Mouse (Mus musculus) forebrain, embryonic 14.5 days (tissue): ENCODE results near the gene Brk1. TPM values are rescaled to one million over a fixed set of nuclear protein-coding genes. Genes with fewer than 3 reads are reported as not detected.
A peak's percentile ranks its signal among the peaks of the same experiment; 100 is the strongest.

ENCODE experiments used
- ATAC-seq: fragments of 200-750 bp; cut with Nextera tagmentation; 2 replicates; pipeline ENCODE4 v1.8.0; 2017; ENCODE audit warnings: mild to moderate bottlenecking, moderate library complexity
- DNase-seq: peaks from one replicate; pipeline ENCODE4 v3.0.0-alpha.2; 2015; ENCODE audit warnings: low spot score
- H3K27ac ChIP-seq: fragments of 300-500 bp; sonication (generic); 2 replicates; pipeline ENCODE4 v1.5.1; 2014; ENCODE audit warnings: low read depth, mild to moderate bottlenecking, control low read depth, low read length, moderate library complexity
- H3K27me3 ChIP-seq: fragments of 300-500 bp; sonication (generic); replicated peaks from 2 replicates; pipeline ENCODE4 v1.6.1; 2014; ENCODE audit warnings: low read length, control low read depth, mixed read lengths; ENCODE audit not compliant: control insufficient read depth, insufficient read depth
- H3K36me3 ChIP-seq: fragments of 300-500 bp; sonication (generic); 2 replicates; pipeline ENCODE4 v1.6.1; 2014; ENCODE audit warnings: low read length, control low read depth; ENCODE audit not compliant: control insufficient read depth, insufficient read depth
- H3K4me1 ChIP-seq: fragments of 300-500 bp; sonication (generic); 2 replicates; pipeline ENCODE4 v1.6.1; 2014; ENCODE audit warnings: antibody characterized with exemption, low read length, control low read depth; ENCODE audit not compliant: control insufficient read depth, insufficient read depth
- H3K4me2 ChIP-seq: fragments of 300-500 bp; sonication (generic); 2 replicates; pipeline ENCODE4 v1.6.1; 2014; ENCODE audit warnings: mild to moderate bottlenecking, control low read depth, low read length
- H3K4me3 ChIP-seq: fragments of 300-500 bp; sonication (generic); 2 replicates; pipeline ENCODE4 v1.5.1; 2014; ENCODE audit warnings: low read depth, low read length, control low read depth
- H3K9ac ChIP-seq: fragments of 300-500 bp; sonication (generic); 2 replicates; pipeline ENCODE4 v1.6.1; 2014; ENCODE audit warnings: mild to moderate bottlenecking, low read length, control low read depth, moderate library complexity
- H3K9me3 ChIP-seq: fragments of 300-500 bp; sonication (generic); replicated peaks from 2 replicates; pipeline ENCODE4 v1.6.1; 2016; ENCODE audit warnings: low read length, control low read depth, mixed read lengths; ENCODE audit not compliant: control insufficient read depth
- WGBS: fragments of 180-500 bp; shearing (Covaris S2); extraction: QIAGEN DNeasy Blood & Tissue Kit; methylation state at CpG from one replicate; pipeline ENCODE4 v1.1.7; 2014; 5-methylcytosine and 5-hydroxymethylcytosine counted together
- polyA plus RNA-seq: library from polyadenylated mRNA; unstranded; fragments of >200 nt; fragmentation: Nextera tagmentation; extraction: Ambion mirVana; gene quantifications from 2 replicates; pipeline ENCODE4 v1.2.1, GENCODE M21; 2014

The Brk1 gene
- polyA plus RNA-seq, 1 experiment from 2014 or later = 307 TPM

- Histone ChIP-seq H3K27ac (no peak overlapping the region), H3K4me3 (no peak overlapping the region), H3K4me1 (no peaks in the 10 kb centered on the region), H3K36me3 (peaks cover 55% of the 10 kb centered on the region), H3K9ac (no peak overlapping the region), H3K4me2 (no peak overlapping the region), H3K9me3 (no peaks in the 10 kb centered on the region), H3K27me3 (no peaks in the 10 kb centered on the region)
- DNase-seq = no peak
- ATAC-seq = no peak
- 97% methylated on average over 8 of the region's 8 CpGs for whole genome bisulfite sequencing
These were observed 7.8 kb downstream of the Brk1 start for GRCm38 (mm10) chr6:113612258-113612969.

GRCm38 (mm10) chr6:113614152-113614551, 9.6 kb downstream of the Brk1 start:
- Histone ChIP-seq H3K9ac (no peak overlapping the region), H3K36me3 (peaks cover 59% of the 10 kb centered on the region), H3K27ac (no peak overlapping the region), H3K9me3 (no peaks in the 10 kb centered on the region), H3K4me3 (no peak overlapping the region), H3K27me3 (no peaks in the 10 kb centered on the region), H3K4me2 (no peak overlapping the region), H3K4me1 (no peaks in the 10 kb centered on the region)
- WGBS = 98% methylated on average over 7 of the region's 7 CpGs
- DNase-seq = no peak
- ATAC-seq = no peak

GRCm38 (mm10) chr6:113614997-113615396, 10.4 kb downstream of the Brk1 start:
- DNase-seq = no peak
- Histone ChIP-seq H3K4me3 (no peak overlapping the region), H3K9me3 (no peaks in the 10 kb centered on the region), H3K27ac (no peak overlapping the region), H3K27me3 (no peaks in the 10 kb centered on the region), H3K4me1 (no peaks in the 10 kb centered on the region), H3K9ac (no peak overlapping the region), H3K4me2 (no peak overlapping the region), H3K36me3 (peaks cover 59% of the 10 kb centered on the region)
- no peak for ATAC-seq
- WGBS = 98% methylated on average over 8 of the region's 8 CpGs

- Histone ChIP-seq H3K4me3 (no peak overlapping the region), H3K36me3 (peaks cover 59% of the 10 kb centered on the region)
- 97% methylated on average over 4 of the region's 4 CpGs for WGBS
These were observed 10.9 kb downstream of the Brk1 start for GRCm38 (mm10) chr6:113615489-113615888.

GRCm38 (mm10) chr6:113623386-113623785, 18.8 kb downstream of the Brk1 start:
- Histone ChIP-seq H3K27ac (peak overlapping the region; percentile 74; the same call in 1 of the 2 replicates), H3K9me3 (no peaks in the 10 kb centered on the region), H3K4me1 (peaks cover 13% of the 10 kb centered on the region), H3K9ac (peak overlapping the region; percentile 88; the same call in 1 of the 2 replicates), H3K27me3 (no peaks in the 10 kb centered on the region), H3K36me3 (peaks cover 9% of the 10 kb centered on the region), H3K4me2 (peak overlapping the region; percentile 80), H3K4me3 (peak overlapping the region; percentile 77)
- ATAC-seq (peak; percentile 22; the same call in 1 of the 2 replicates), DNase-seq (no peak)
- WGBS = 71% methylated on average over 5 of the region's 5 CpGs

More at GRCm38 (mm10) chr6:113615489-113615888, 10.9 kb downstream of the Brk1 start:
- no peaks in the 10 kb centered on the region for H3K4me1 ChIP-seq
- H3K9ac ChIP-seq = no peak overlapping the region
- no peak for DNase-seq
- ATAC-seq = no peak
- H3K4me2 ChIP-seq = no peak overlapping the region
- H3K9me3 ChIP-seq = no peaks in the 10 kb centered on the region
- no peaks in the 10 kb centered on the region for H3K27me3 ChIP-seq
- H3K27ac ChIP-seq = no peak overlapping the region

- peak; percentile 86 for DNase-seq
- Histone ChIP-seq H3K4me3 (peak within 1 kb of the TSS; percentile 77), H3K27me3 (no peaks in the 10 kb centered on the region), H3K4me2 (peak within 1 kb of the TSS; percentile 80), H3K36me3 (peaks cover 14% of the 10 kb centered on the region), H3K4me1 (peaks cover 13% of the 10 kb centered on the region), H3K9me3 (no peaks in the 10 kb centered on the region), H3K27ac (peak within 1 kb of the TSS; percentile 74), H3K9ac (peak within 1 kb of the TSS; percentile 88)
- peak; percentile 88 for ATAC-seq
- WGBS = under 1% methylated on average over 54 of the region's 76 CpGs
These were observed 19.6 kb downstream of the Brk1 start, which contains the start of gene Vhl for GRCm38 (mm10) chr6:113623941-113624751. Gene Vhl, plus strand, starts transcription at chr6:113623959.

- no peaks in the 10 kb centered on the region for H3K9me3 ChIP-seq
- no peaks in the 10 kb centered on the region for H3K27me3 ChIP-seq
- peaks cover 24% of the 10 kb centered on the region for H3K36me3 ChIP-seq
- peaks cover 13% of the 10 kb centered on the region for H3K4me1 ChIP-seq
- DNase-seq (peak; percentile 42), ATAC-seq (no peak)
- 42% methylated on average over 5 of the region's 5 CpGs for WGBS
- peak overlapping the region; percentile 88 for H3K9ac ChIP-seq
- H3K4me3 ChIP-seq = peak overlapping the region; percentile 77
- no peak overlapping the region for H3K27ac ChIP-seq
- H3K4me2 ChIP-seq = peak overlapping the region; percentile 80
These were observed 20.6 kb downstream of the Brk1 start for GRCm38 (mm10) chr6:113624989-113625770.

GRCm38 (mm10) chr6:113630322-113630721, 25.8 kb downstream of the Brk1 start:
- Histone ChIP-seq H3K9ac (no peak overlapping the region), H3K4me1 (peaks cover 6% of the 10 kb centered on the region; the same call in 1 of the 2 replicates), H3K27me3 (no peaks in the 10 kb centered on the region), H3K4me2 (no peak overlapping the region), H3K9me3 (no peaks in the 10 kb centered on the region), H3K27ac (no peak overlapping the region), H3K4me3 (no peak overlapping the region), H3K36me3 (peaks cover 49% of the 10 kb centered on the region)
- no peak for ATAC-seq
- 84% methylated on average over 5 of the region's 5 CpGs for WGBS
- DNase-seq = no peak
